Comparison of ENCODE assay signal across 15 mouse cellular contexts in genomic region chr5:45835131-45835530, GRCm38 (mm10).
"Had no signal": no experiment of that assay in that cellular context is flagged by ENCODE, and none has a peak within 500 bp of the region (broad histone marks: within the 10 kb centered on the region; RNA-seq: fewer than 3 reads in every experiment).

No protein-coding gene starts in this region.

- H3K27ac ChIP-seq: neural tube, embryonic 13.5 days; neural tube, embryonic 15.5 days; stomach, embryonic 15.5 days; stomach, postnatal 0 days had no signal

- H3K4me1 ChIP-seq: neural tube, embryonic 13.5 days; neural tube, embryonic 15.5 days; stomach, embryonic 15.5 days had no signal

- H3K9ac ChIP-seq: neural tube, embryonic 13.5 days; neural tube, embryonic 15.5 days; stomach, embryonic 15.5 days had no signal

- H3K4me2 ChIP-seq: neural tube, embryonic 13.5 days; neural tube, embryonic 15.5 days; stomach, embryonic 15.5 days had no signal

- H3K27me3 ChIP-seq: neural tube, embryonic 13.5 days; neural tube, embryonic 15.5 days; stomach, embryonic 15.5 days had no signal

- H3K36me3 ChIP-seq: neural tube, embryonic 15.5 days; stomach, embryonic 15.5 days had no signal

- H3K9me3 ChIP-seq: neural tube, embryonic 13.5 days; neural tube, embryonic 15.5 days; stomach, embryonic 15.5 days had no signal

- DNase-seq: retina, postnatal 1 day; right cerebral cortex, adult 18-20 months; right cerebral cortex, postnatal 14 days; right cerebral cortex, postnatal 25 days; right cerebral cortex, postnatal 4 days; spleen, adult 18-20 months; thymus, adult 2 months; thymus, postnatal 14 days; thymus, postnatal 25 days; thymus, postnatal 36 days; thymus, postnatal 4 days had no signal

- H3K4me3 ChIP-seq: neural tube, embryonic 13.5 days; neural tube, embryonic 15.5 days; stomach, embryonic 15.5 days had no signal
